Mouse (Mus musculus): ENCODE results near the gene Card14.
"Not testable (repeated sequence)": the region's sequence is repeated elsewhere in the genome, so short reads cannot be mapped to it uniquely, and the experiment has no call there.

Card14 gene

DNA sequence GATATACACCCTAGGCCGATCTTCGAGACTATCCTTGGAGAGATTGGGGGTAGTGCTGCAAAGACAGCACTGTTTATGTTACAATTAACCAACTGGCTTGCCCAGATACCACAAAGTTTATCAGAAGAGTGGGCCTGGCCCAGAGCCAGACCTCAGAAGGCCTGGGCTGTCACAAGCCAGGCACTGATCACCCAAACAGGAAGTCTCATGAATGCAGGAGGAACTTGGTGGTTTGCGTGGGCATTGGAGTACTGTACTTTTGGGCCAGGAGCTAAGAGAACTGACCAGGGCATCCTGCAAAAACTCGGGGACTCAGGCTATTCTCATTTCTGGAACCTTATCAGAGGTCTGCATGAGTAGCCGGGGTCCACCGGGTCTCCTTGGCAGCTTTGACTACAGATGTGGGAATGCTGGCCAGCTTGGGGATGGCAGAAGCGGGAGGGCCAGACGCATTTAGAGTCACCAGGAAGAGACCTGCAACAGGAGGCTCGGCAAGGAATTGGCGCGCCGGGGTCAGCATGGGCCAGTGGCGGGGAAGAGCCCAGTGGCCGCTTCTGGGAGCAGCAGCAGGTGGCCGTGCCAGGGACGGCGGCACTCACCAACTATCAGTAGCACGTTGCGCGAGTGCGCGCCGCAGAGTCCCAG is 47.4 kb downstream of the Card14 start:
- no peak for ATAC-seq (ENCODE audit: insufficient number of reproducible peaks, low FRiP score, low TSS enrichment)

DNA sequence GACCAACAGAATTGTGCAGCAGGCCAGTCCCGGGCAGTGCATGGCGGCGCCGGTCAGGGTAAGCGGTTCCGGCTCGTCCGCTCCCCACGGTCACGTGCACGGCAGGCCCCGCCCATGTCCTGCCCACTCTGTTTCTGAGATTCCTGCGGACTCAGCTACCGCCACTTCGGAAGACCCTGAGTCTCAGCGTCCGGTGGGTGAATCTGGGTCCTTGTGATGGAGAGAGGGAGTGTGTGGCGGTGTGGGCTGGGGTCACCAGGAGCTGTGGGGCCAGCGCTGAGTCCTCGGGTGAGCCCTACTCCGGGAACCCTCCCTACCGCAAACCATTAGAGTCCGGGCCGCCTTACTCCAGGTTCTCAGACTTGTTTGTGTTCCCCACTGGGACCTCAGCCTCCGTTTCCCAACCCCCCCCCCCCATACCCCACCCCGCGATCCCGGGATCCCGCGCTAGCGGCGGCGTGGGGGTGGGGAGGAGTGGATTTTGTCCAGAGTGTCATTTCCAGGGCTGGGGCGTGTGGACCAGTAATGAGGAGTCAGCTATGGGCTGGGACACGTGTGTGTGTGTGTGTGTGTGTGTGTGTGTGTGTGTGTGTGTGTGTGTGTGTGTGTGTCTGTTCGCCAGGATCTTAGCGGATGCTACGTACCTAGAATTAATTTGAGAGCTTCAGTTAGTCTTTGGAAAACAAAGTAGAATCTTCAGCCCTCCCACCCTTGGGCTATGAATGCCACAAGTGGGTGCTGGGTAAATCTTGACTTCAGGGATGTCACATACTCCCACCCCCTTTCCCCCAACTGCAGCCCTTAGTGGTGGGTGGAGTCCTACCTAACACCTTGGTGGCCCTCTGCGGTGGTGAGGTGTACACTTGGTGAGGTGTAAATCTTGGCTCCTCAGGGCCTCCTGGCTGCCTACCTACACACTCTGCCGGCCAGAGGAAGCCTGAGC is 48.1 kb downstream of the Card14 start, which contains the start of the genes Sgsh and Slc26a11:
TSS of gene Sgsh (minus strand) at position 94 of the 943 bp plus-strand sequence.
TSS of gene Slc26a11 (plus strand) at position 115 of the 943 bp plus-strand sequence.
- ATAC-seq (ENCODE audit: insufficient number of reproducible peaks, low FRiP score, low TSS enrichment), result peak; percentile 85; the same call in 1 of the 2 replicates

DNA sequence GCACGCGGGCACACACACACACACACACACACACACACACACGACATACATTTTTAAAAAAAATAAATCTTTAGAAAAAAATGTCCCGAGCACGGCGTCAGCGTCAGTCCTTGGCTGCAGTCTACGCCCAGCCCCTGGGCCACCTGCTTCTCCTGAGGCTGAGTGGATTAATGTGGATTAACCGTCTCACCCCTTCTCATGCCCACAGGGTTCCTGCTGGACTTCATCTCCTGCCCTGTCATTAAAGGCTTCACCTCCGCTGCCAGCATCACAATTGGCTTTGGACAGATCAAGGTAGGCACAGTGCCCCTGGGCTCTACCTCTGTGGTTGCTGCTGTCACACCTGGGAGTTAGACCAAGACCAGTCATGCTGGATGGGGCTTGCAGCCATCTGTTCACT is 51.5 kb downstream of the Card14 start:
- no peak for ATAC-seq (ENCODE audit: insufficient number of reproducible peaks, low FRiP score, low TSS enrichment)

DNA sequence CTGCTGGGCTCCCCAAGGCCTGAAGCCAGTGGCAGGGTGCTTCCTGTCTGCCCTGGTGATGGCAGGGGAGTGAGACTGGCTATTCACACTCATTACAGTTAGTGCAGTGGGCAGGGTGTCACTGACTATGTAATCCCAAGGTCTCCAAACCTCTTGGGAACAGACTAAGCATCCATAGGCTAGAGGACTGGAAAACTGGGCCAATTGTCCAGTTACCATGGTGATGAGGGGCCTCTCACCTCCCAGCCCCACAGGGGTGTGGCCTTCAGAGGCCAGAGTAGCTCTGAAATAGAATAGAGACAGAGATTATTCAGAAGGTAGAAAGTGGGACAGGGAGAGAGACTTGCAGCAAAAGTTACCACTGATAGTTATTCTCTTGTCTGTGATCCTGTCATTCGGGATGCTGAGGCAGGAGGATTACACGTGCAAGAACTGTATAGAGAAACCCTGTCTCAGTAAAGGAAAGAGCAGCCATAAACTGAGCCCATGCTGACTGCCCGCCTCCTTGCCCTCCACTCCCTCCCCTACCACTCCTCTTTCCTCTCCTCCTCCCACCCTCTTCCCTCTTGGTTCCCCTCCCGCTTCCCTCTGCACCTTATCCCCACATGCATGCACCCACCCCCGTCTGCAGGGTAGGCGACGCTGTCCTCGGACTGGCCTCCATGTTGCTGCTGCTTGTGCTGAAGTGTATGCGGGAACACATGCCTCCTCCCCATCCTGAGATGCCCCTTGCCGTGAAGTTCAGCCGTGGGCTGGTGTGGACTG is 55.4 kb downstream of the Card14 start:
- ATAC-seq (ENCODE audit: insufficient number of reproducible peaks, low FRiP score, low TSS enrichment), result no peak

DNA sequence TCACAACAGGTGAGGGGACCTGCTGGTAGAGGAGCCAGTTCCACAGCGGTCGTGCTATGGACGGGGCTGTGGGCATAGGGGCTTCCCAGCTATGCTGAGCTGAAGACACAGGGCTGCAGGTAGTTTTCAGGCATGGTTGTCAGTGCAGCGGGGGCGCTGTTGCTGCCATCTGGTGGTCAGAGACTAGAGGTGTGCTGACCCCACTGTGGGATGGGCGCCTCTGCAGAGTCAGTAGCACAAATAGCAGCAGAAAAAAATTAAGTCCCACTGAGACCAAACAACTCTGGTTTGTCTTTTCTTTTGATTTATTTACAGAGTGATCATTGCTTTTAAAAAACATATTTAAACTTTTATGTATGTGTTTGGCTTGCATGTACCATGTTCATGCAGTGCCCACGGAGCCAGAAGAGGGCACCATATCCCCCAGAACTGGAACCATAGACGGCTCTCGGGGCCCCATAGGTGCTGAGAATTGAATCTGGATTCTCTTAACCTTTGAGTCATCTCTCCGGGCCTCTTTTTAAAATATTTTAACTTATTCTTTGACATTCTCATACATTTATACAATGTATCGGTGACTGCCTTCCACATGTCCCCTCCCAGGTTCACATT is 56.1 kb downstream of the Card14 start:
- ATAC-seq (ENCODE audit: insufficient number of reproducible peaks, low FRiP score, low TSS enrichment), result peak; percentile 52; the same call in 1 of the 2 replicates

DNA sequence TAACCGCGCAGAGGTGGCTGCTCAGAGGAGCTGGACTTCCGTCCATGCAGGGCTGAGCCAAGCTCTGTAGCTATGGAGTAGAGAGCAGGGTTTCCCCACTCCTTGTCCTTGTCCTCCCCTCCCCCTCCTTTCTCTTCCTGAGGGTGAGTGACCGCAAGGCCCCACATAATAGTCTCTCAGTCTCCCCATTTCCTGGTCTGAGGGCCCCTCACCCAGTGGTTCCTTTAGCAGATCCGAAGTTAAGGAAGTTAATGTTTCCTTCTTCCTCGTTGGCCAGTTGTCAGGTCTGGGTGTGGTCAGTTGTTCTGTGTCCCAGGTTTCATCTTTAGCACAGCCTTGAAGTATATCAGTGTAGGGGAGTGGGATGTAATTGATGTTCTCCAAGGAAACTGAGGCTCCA is 67.9 kb downstream of the Card14 start:
- ATAC-seq (ENCODE audit: insufficient number of reproducible peaks, low FRiP score, low TSS enrichment), result no peak

DNA sequence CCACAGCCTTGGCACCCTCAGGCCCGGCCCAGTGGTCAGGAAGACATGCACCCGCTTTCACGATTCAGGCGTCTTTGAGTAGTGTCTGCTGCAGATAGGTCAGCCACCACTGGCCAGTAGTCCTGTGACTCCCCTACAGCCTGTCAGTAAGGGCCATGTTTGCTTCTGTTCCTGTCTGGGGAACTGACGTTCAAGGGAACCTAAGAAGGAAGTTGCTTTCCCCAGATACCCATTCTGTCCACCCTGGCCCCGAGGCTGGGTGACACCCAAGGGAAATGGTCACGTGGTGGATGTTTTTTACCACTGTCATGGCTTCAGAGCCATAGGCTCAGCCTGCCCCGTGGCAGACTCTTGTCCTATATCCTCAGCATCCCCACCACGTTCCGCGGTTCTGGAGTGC is 69.8 kb downstream of the Card14 start:
- ATAC-seq (ENCODE audit: insufficient number of reproducible peaks, low FRiP score, low TSS enrichment), result no peak

DNA sequence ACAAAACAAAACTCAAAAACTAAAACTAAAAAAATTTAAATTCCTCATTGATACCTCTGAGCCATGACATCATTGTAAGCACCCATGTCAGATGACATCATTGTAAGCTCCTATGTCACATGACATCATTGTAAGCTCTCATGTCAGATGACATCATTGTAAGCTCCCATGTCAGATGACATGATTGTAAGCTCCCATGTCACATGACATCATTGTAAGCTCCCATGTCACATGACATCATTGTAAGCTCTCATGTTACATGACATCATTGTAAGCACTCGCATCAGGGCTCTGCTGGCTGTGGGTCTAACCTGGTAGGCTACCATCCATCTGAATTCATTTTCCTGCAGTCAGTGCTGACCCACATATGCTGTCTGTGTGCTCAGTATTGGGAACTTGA is 71.0 kb downstream of the Card14 start:
- ATAC-seq (ENCODE audit: insufficient number of reproducible peaks, low FRiP score, low TSS enrichment), result no peak

DNA sequence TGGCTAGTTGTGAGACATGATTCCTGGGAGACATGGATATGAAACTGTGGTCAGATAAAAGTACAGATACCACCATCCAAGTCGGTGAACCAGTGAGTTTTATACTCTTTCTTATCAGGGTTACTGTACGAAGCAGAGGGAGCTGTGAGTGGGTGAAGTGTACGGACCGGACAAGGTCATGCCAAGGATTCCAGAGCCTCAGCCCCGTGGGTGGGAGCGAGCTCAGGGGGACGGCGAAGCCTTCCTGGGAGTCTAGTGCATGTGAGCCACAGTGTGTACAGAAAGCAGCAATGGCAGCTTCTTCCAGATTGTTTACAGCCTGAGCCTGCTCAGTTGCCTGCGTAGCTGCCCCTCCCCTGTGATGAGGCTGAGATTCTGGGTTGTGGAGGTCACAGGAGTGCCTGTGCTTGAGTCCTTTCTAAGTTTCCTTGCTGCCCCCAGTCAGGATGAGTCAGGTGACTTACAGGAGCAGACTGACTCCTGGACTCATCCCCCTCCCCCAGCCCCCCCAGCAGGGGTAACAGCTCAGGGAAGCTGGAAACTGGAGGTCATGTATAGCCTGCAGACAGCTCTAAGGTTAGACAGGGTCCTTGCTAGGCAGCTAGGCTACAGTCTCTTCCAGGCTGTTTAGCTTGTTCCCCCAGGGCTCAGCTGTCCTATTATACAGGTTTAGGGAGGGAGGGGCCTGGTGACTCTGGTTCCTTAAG is 74.2 kb downstream of the Card14 start:
- no peak for ATAC-seq (ENCODE audit: insufficient number of reproducible peaks, low FRiP score, low TSS enrichment)

DNA sequence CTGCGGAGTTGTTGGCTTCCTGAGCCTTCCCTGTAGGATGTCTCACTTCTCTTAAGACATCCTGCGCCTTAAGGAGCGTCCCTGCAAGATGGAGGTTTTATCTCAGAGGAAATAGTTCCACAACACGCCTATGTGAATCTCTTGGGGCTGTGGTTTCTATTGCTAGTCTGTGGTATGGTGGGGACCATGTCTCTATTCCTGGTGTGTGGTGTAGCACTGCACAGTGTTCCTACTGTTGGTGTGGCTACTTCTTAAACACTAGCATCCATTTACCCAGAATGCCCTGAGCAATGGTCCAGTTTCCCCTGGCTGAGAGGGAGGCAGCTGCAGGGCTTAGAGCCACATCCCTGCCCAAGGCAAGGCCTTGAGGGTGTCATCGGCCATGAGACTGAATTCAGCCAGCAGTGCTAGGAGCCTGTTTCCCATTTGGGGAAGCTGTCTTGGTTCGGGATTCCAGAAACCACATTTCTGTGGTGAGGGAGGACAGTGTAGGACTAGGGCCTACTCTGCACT is 74.8 kb downstream of the Card14 start:
- ATAC-seq (ENCODE audit: insufficient number of reproducible peaks, low FRiP score, low TSS enrichment), result no peak

DNA sequence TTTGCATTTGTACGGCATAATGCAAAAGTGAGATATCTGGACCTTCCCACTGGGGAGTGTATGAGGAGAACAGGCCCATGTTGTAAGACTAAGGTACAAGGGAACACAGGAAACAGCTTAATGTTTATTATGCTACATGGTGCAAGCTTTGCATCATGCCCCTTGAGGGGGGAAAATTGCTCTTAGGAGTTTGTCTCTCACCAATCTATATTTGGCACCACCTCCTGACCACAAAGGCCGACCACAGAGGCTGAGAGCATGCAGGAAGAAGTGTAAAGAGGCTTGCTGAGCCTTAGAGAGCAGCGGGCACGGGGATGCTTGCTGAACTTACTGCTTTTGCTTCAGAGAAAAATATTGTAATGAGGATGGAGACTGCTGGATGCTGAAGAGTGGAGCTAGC is 77.3 kb downstream of the Card14 start:
- ATAC-seq (ENCODE audit: insufficient number of reproducible peaks, low FRiP score, low TSS enrichment), result no peak

DNA sequence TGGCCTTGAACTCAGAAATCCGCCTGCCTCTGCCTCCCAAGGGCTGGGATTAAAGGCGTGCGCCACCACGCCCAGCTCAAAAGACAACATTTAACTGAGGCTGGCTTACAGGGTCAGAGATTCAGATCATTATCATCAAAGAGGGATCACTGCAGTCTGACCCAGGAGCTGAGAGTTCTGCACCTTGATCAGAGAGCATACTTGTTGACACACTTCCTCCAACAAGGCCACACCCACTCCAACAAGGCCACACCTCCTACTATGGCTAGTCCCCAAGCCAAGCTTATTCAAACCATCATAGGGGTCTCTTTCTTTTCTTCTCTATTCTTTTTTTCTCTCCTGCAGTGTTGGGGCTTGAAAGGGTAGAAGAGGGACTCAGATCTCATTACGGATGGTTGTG is 78.7 kb downstream of the Card14 start:
- no peak for ATAC-seq (ENCODE audit: insufficient number of reproducible peaks, low FRiP score, low TSS enrichment)

DNA sequence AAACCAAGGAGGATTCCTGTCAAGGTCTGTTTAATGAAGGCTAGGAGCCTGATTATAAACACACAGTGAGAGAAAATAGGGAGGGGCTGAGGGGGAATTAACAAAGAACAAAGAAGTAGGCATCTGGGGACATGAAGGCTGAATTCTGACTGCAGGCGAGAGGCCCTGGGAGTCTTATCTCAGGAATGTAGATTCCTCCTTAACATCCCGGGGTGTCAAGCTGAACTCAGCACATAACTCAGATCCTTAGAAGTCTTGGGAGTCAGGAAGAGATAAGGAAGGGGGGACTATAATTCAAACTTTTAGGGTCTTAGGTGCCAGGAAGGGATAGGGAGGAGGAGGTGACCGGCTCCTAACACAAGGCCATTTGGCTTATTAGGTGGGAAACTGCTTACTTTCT is 79.7 kb downstream of the Card14 start:
- ATAC-seq (ENCODE audit: insufficient number of reproducible peaks, low FRiP score, low TSS enrichment), result not testable (repeated sequence)

DNA sequence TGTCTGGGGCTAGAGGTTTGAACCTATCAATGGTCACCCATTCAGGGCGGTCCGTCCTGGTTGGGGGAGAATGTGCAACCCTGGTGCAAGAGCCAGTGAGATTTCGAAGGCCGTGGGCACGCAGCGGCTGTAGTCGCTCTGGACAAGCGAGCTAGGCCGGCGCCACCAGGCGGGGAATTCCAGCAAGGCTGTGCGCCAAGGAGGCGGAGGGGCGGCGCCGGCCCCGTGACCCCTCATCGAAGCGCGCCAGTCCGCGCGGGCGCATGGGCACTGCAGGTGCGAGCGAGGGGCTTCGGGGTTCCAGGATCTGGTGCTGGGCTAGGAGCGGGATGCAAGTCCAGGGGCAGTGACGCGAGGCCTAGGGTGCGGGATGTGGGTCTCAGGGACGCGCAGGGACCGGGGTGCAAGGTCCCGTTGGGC is 82.3 kb downstream of the Card14 start:
- peak; percentile 20; the same call in 1 of the 2 replicates for ATAC-seq (ENCODE audit: insufficient number of reproducible peaks, low FRiP score, low TSS enrichment)

DNA sequence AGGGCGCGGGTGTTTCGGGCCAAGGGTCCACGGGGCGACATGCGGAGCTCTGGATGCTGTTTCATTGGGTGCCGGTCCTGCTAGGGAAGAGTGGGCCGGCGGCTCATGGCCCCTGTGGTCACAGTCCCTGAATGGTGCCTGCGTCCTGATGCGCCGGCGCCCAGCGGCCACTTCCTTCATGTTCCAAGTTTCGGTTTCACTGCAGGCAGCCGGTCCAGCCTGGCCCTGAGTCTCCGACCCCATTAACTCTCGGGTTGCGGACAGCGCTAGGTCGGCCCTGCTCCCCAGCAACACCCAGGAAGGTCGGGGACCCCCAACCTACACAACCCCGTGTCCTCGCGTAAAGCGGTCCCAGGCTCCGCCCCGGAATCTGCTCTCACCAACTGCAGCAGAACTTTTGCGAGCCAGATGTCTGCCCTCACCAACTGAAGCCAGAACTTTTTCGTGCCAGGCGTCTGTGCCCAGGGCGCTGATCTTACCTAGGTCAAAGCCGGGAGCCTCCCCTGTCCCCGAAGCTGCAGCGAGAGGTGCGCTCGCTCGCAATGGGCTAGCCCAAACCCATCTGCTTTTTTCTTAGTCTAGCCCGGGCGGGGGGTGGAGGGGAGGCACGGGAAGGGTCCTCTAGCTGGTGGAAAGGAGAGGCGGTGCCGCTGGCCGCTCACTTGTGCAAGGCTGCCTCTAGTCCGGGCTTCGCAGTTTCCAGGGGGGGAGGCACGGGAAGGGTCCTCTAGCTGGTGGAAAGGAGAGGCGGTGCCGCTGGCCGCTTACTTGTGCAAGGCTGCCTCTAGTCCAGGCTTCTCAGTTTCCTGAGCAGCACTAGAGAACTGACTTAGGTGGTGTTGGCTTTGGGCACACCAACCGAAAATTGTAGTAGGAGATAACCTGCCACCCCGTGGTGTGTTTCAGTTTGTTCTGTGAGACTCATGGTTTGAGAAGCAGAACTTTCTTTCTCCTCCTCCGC is 83.0 kb downstream of the Card14 start:
- no peak; the same call in 1 of the 2 replicates for ATAC-seq (ENCODE audit: insufficient number of reproducible peaks, low FRiP score, low TSS enrichment)

DNA sequence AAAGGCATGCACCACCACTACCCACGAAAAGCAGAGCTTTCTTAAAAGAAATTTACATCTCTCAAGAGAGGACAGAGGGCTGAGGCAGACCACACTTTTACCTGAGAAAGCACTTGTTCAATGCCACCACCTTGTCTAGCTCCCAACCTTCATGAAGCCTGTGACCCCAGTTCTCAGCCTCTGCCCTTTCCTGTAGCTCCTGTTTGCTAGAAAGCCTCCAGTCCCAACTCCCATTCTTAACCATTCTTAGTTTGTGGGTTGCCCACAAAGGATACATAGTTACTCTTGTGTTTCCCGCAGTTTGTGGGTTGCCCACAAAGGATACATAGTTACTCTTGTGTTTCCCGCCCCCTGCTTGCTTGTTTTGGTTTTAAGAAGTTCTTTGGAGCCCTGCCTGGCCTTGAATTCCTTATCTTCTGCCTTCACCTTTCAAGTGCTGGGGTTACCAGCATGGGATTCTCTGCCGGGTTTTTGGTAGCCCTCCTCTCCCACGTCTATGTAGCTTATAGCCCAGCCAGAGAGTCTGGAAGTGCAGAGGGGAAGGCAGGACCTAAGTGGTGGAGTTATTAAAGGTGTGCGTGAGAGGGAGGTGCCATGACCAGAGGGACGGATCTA is 83.9 kb downstream of the Card14 start:
- ATAC-seq (ENCODE audit: insufficient number of reproducible peaks, low FRiP score, low TSS enrichment), result no peak

DNA sequence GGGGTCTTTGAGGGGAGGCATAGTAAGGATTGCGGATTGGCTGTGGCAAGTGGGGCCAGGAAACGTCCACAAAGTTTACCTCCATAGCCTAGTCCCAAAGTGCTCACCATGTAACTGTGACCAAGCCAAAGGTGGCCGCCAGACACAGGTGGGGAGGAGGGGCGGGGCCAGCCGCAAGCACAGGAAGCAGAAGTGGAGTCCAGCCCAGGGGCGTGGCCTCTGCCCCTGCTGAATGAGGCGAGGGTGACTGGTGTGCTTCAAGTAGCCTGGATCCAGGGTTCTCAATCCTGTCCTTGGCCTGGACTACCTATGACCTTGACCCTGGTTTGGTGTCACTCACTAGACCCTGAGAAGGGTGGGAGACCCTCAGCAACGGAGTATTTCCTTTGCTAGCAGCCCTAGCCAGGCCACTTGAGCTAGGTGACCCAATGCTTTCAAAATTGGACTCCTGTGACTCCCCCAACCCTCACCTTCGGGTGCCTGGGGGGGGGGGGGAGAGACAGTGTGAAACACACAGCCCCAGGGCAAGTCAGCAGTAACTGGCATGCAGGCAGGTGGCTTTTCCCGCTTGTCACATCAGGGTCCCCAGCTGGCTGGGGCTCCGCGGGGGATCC is 84.5 kb downstream of the Card14 start:
- ATAC-seq (ENCODE audit: insufficient number of reproducible peaks, low FRiP score, low TSS enrichment), result no peak
